Mouse (Mus musculus): Measurements from ENCODE around the gene Asb5. TPM values are rescaled to one million over a fixed set of nuclear protein-coding genes. Genes with fewer than 3 reads are reported as not detected.
"Not testable (repeated sequence)": the region's sequence is repeated elsewhere in the genome, so short reads cannot be mapped to it uniquely, and the experiment has no call there.

The Asb5 gene
- polyA plus RNA-seq, 1 experiment from 2014 or later = 6.0 TPM

DNA sequence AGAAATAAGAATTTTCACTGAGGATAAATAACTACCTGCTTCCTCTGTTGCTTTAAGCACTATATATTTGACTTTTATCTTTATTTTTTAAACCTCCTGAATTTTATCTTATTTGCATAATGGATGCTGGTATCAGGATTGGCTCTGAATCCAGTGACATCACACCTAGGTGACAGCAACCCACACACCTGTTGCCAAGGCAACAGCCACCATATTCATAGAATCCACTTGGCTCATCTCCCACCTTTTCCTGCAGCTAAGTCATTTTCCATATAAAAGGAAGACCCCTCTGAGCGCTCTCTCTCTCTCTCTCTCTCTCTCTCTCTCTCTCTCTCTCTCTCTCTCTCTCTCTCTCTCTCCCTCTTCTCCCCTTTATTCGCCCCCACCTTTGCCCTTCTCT, 67.6 kb downstream of the Asb5 start:
- ATAC-seq (ENCODE audit: low FRiP score, low read depth) = no peak
- Histone ChIP-seq H3K9me3 (no peaks in the 10 kb centered on the region), H3K4me3 (no peak overlapping the region), H3K27ac (replicated peaks) (no peak overlapping the region), H3K27me3 (no peaks in the 10 kb centered on the region), H3K9ac (no peak overlapping the region), H3K4me1 (replicated peaks) (peaks cover 13% of the 10 kb centered on the region), H3K36me3 (no peaks in the 10 kb centered on the region), H3K4me2 (no peak overlapping the region)
- 68% methylated on average over 2 of the region's 2 CpGs for WGBS

DNA sequence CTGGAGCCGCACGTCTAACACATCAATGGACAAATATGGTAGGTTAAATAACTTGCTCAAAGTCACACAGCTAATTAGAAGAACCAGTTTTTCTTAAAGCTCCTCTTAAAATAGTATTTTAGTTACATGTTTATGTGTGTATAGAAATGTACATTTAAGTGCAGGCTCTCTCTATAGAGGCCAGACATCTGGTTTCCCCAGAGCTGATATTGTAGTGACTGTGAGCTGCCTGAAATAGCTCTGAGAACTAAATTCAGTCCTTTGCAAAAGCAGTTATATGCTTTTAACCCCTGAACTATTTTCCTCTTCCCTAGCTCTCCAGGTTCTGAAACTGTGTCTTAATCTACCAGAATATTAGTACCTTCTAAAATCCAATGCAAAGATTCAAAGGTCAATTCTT, 68.0 kb downstream of the Asb5 start:
- Histone ChIP-seq H3K4me1 (replicated peaks) (peaks cover 13% of the 10 kb centered on the region), H3K36me3 (no peaks in the 10 kb centered on the region), H3K4me3 (no peak overlapping the region), H3K27ac (replicated peaks) (no peak overlapping the region), H3K9me3 (no peaks in the 10 kb centered on the region), H3K27me3 (no peaks in the 10 kb centered on the region), H3K9ac (no peak overlapping the region), H3K4me2 (no peak overlapping the region)
- no peak for ATAC-seq (ENCODE audit: low FRiP score, low read depth)
- WGBS = 88% methylated on average over 2 of the region's 2 CpGs

DNA sequence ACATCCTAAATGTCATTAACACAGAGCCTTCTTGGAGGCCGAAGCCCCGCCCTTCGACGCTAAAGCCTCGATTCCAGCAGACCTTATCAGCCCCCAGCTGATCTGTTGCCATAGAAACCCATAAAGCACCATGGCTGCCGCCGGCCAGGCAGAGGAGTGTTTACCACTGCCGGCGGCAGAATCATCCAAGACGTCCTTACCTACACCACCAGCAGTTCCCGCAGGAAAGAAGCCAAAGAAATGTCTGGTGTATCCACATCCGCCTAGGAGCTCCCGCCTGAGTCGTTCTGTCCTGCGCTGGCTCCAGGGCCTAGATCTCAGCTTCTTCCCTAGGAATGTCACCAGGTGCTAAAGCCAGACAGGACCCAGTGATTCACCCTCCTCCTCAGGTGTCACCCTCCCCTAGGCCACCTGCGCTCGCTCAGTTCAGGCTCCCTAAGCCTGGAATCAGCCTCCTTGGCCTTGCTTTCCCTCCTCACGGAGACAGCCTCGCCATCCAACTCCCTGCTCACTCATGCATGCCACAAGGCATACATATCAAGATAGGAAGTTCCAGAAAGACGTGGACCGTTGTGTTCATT, 71.4 kb downstream of the Asb5 start, which contains the start of gene Spata4:
Spata4 (plus strand) TSS at position 111 of the 581 bp plus-strand sequence.
- Histone ChIP-seq H3K36me3 (no peaks in the 10 kb centered on the region), H3K9ac (peak within 1 kb of the TSS; percentile 16; the same call in 1 of the 2 replicates), H3K27me3 (no peaks in the 10 kb centered on the region), H3K4me2 (peak within 1 kb of the TSS; percentile 60), H3K27ac (replicated peaks) (peak within 1 kb of the TSS; percentile 56), H3K4me1 (replicated peaks) (peaks cover 8% of the 10 kb centered on the region), H3K4me3 (peak within 1 kb of the TSS; percentile 28), H3K9me3 (no peaks in the 10 kb centered on the region)
- WGBS = 5% methylated on average over 21 of the region's 21 CpGs
- ATAC-seq (ENCODE audit: low FRiP score, low read depth) = peak; percentile 91

DNA sequence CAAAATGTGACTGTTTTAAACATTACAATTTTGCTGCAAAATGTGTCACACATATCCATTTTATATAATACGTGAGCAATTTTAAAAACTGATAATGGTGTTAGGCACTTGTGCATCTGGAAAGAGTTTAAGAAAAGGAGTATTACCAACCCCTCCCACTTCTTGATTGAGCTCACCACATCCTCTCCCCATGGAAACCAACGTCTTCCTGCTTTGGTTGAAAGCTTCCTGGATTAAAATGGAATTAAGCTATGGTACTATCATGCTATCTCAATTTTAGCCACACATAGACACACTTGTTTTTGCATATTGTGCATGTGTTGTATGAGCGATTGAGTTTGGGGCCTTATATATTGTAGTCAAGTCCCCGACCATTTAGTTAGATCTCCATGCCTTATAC, 74.1 kb downstream of the Asb5 start:
- ATAC-seq (ENCODE audit: low FRiP score, low read depth) = no peak
- Histone ChIP-seq H3K9me3 (no peaks in the 10 kb centered on the region), H3K4me3 (no peak overlapping the region), H3K4me1 (replicated peaks) (peaks cover 8% of the 10 kb centered on the region), H3K9ac (no peak overlapping the region), H3K36me3 (no peaks in the 10 kb centered on the region), H3K27ac (replicated peaks) (no peak overlapping the region), H3K27me3 (no peaks in the 10 kb centered on the region), H3K4me2 (no peak overlapping the region)
- 85% methylated on average over 4 of the region's 4 CpGs for WGBS

DNA sequence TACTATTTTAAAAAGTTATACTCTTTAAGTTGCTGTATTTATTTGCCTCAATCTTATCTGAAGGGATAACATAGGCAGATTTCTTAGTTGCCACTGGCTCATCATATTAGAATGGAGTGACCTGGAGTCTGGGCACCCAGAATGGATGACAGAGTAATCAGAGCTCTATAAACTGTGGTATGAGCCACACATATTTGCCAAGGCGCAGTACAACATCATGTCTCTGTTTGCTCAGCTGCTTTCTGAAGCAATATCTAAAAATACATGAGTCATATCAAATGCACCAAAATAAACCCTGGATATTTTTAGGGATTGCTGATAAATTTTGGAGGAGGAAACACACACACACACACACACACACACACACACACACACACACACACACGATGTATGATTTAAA, 80.0 kb downstream of the Asb5 start:
- H3K36me3 ChIP-seq = no peaks in the 10 kb centered on the region
- H3K4me3 ChIP-seq = no peak overlapping the region
- H3K27ac ChIP-seq (replicated peaks) = no peak overlapping the region
- no peak for ATAC-seq (ENCODE audit: low FRiP score, low read depth)
- no peaks in the 10 kb centered on the region for H3K9me3 ChIP-seq
- H3K4me2 ChIP-seq = no peak overlapping the region
- H3K27me3 ChIP-seq = no peaks in the 10 kb centered on the region
- 82% methylated on average over 2 of the region's 2 CpGs for WGBS
- no peaks in the 10 kb centered on the region for H3K4me1 ChIP-seq (replicated peaks)
- H3K9ac ChIP-seq = no peak overlapping the region

DNA sequence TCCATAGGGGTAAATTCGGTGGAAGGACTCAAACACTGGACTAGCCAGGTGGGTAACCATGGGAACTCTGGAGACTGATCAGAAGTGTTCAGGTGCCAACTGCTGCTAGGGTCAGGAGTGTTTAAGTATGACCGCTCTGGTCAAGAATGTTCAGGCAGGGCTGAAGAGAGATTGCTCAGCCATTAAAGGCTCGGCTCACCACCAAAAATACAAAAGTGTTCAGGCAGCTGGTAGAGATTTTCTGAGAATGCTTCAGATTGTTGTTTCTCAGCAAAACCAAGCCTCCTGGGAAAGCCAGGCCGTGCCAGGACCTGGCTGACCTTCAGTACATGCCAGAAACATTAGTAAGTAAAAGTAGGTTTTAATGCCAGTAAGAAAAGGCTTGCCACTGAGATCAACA, 80.9 kb downstream of the Asb5 start:
- no peak overlapping the region for H3K27ac ChIP-seq (replicated peaks)
- no peak overlapping the region for H3K4me3 ChIP-seq
- no peak overlapping the region for H3K4me2 ChIP-seq
- WGBS = 75% methylated on average over 4 of the region's 4 CpGs
- H3K27me3 ChIP-seq = no peaks in the 10 kb centered on the region
- no peak for ATAC-seq (ENCODE audit: low FRiP score, low read depth)
- H3K36me3 ChIP-seq = no peaks in the 10 kb centered on the region
- no peak overlapping the region for H3K9ac ChIP-seq
- H3K4me1 ChIP-seq (replicated peaks) = no peaks in the 10 kb centered on the region
- no peaks in the 10 kb centered on the region for H3K9me3 ChIP-seq

DNA sequence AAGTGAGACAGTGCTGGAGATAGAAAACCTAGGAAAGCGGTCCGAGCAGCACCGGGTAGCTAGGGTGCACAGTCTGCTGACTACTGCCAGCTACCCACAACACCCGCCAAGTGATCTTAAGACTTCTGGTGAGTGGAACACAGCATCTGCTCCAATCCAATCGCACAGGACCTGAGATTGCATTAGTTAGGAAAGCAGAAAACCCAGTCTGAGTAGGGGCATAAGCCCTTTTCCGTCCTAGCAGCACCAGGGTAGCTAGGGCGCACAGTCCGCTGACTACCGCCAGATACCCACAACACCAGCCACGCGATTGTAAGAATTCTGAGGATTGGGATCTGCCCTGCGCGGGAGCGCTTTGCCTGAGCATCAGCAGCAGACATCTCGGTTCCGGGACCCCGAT, 87.3 kb downstream of the Asb5 start:
- not testable (repeated sequence) for H3K4me1 ChIP-seq (replicated peaks); H3K4me3 ChIP-seq; H3K9me3 ChIP-seq; H3K27ac ChIP-seq (replicated peaks); H3K4me2 ChIP-seq; H3K9ac ChIP-seq; ATAC-seq (ENCODE audit: low FRiP score, low read depth); H3K27me3 ChIP-seq; H3K36me3 ChIP-seq
- 92% methylated on average over 17 of the region's 17 CpGs for WGBS

Other genes starting within 250 kb of the Asb5 start
- gene Spcs3, start 418 bp downstream of the Asb5 start, polyA plus RNA-seq (2015; fragmentation: Nextera tagmentation; extraction: Ambion mirVana) = 45.7 TPM in 2 replicates
- not detected in 2 replicates for gene Spata4, start 71.2 kb downstream of the Asb5 start, polyA plus RNA-seq (2015; fragmentation: Nextera tagmentation; extraction: Ambion mirVana)

Measured in hindbrain, embryonic 15.5 days (tissue).